Mouse (Mus musculus) kidney, embryonic 16.5 days (tissue): Measurements from ENCODE around the gene Eddm3b. TPM values are rescaled to one million over a fixed set of nuclear protein-coding genes. Genes with fewer than 3 reads are reported as not detected.
"Not testable (repeated sequence)": the region's sequence is repeated elsewhere in the genome, so short reads cannot be mapped to it uniquely, and the experiment has no call there.

Source experiments
- ATAC-seq: fragments of 200-750 bp; cut with Nextera tagmentation; 2 replicates; pipeline ENCODE4 v1.8.0; 2017; ENCODE audit warnings: moderate TSS enrichment; ENCODE audit not compliant: low FRiP score, low TSS enrichment
- H3K27ac ChIP-seq: fragments of 300-500 bp; sonication (generic); 2 replicates; pipeline ENCODE4 v1.5.1; 2014; ENCODE audit warnings: low read length
- H3K27me3 ChIP-seq: fragments of 300-500 bp; sonication (generic); 2 replicates; pipeline ENCODE4 v1.6.1; 2014; ENCODE audit warnings: low read length, control low read depth, mixed read lengths; ENCODE audit not compliant: insufficient read depth
- H3K36me3 ChIP-seq: fragments of 300-500 bp; sonication (generic); 2 replicates; pipeline ENCODE4 v1.6.1; 2014; ENCODE audit warnings: low read length, control low read depth, mixed read lengths; ENCODE audit not compliant: insufficient read depth
- H3K4me1 ChIP-seq: fragments of 300-500 bp; sonication (generic); 2 replicates; pipeline ENCODE4 v1.6.1; 2014; ENCODE audit warnings: low read length, control low read depth, mixed read lengths; ENCODE audit not compliant: insufficient read depth
- H3K4me2 ChIP-seq: fragments of 300-500 bp; sonication (generic); replicated peaks from 2 replicates; pipeline ENCODE4 v1.6.1; 2014; ENCODE audit warnings: low read depth, low read length
- H3K4me3 ChIP-seq: fragments of 300-500 bp; sonication (generic); 2 replicates; pipeline ENCODE4 v1.5.1; 2014; ENCODE audit warnings: mild to moderate bottlenecking, low read length
- H3K9ac ChIP-seq: fragments of 300-500 bp; sonication (generic); replicated peaks from 2 replicates; pipeline ENCODE4 v1.6.1; 2014; ENCODE audit warnings: low read length
- H3K9me3 ChIP-seq: fragments of 300-500 bp; sonication (generic); 2 replicates; pipeline ENCODE4 v1.6.1; 2016; ENCODE audit warnings: low read length, control low read depth
- WGBS: fragments of 180-500 bp; shearing (Covaris S2); extraction: QIAGEN DNeasy Blood & Tissue Kit; methylation state at CpG from one replicate; pipeline ENCODE4 v1.1.7; 2014; 5-methylcytosine and 5-hydroxymethylcytosine counted together
- polyA plus RNA-seq: library from polyadenylated mRNA; unstranded; fragments of >200 nt; fragmentation: Nextera tagmentation; extraction: Ambion mirVana; gene quantifications from 2 replicates; pipeline ENCODE4 v1.2.1, GENCODE M21; 2015

Eddm3b gene
- polyA plus RNA-seq, 1 experiment from 2014 or later, result 2.2 TPM

GRCm38 (mm10) chr14:51093496-51093895 lies 20.7 kb upstream of the Eddm3b start:
- ATAC-seq, result no peak
- Histone ChIP-seq H3K27ac (no peak overlapping the region), H3K9ac (no peak overlapping the region), H3K27me3 (no peaks in the 10 kb centered on the region), H3K36me3 (no peaks in the 10 kb centered on the region), H3K4me2 (no peak overlapping the region), H3K4me3 (no peak overlapping the region), H3K4me1 (peaks cover 10% of the 10 kb centered on the region), H3K9me3 (no peaks in the 10 kb centered on the region)
- 20% methylated on average over 3 of the region's 3 CpGs for WGBS

GRCm38 (mm10) chr14:51094096-51094875 lies 19.9 kb upstream of the Eddm3b start:
- Histone ChIP-seq H3K4me3 (no peak overlapping the region), H3K27me3 (no peaks in the 10 kb centered on the region), H3K9me3 (no peaks in the 10 kb centered on the region), H3K4me2 (no peak overlapping the region), H3K36me3 (no peaks in the 10 kb centered on the region), H3K9ac (no peak overlapping the region), H3K4me1 (peaks cover 10% of the 10 kb centered on the region), H3K27ac (no peak overlapping the region)
- WGBS, result 77% methylated on average over 5 of the region's 5 CpGs
- ATAC-seq, result no peak

DNA sequence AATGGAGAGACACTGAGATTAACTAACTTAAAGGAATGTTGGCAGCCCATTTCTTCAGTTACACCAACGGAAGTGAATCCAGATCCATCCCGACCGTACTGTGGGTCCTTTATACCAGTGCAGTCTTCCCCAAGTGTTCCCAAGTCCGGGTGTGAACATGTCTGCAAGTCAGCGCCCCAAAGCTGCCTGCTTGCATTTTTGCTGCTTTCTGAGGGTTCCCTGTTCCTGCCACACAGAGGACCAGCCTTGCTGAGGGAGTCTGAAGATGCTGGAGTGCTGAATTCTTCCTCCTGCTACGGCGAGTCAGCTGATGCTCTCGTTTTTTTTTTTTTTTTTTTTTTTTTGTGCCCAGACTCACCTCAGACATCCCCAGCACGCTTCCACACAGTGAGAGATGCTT lies 19.3 kb upstream of the Eddm3b start:
- WGBS, result 89% methylated on average over 8 of the region's 9 CpGs
- H3K27ac ChIP-seq, result no peak overlapping the region
- no peak overlapping the region for H3K9ac ChIP-seq
- H3K36me3 ChIP-seq, result no peaks in the 10 kb centered on the region
- no peaks in the 10 kb centered on the region for H3K27me3 ChIP-seq
- no peaks in the 10 kb centered on the region for H3K9me3 ChIP-seq
- no peak overlapping the region for H3K4me2 ChIP-seq
- peaks cover 10% of the 10 kb centered on the region for H3K4me1 ChIP-seq
- H3K4me3 ChIP-seq, result no peak overlapping the region
- no peak for ATAC-seq

DNA sequence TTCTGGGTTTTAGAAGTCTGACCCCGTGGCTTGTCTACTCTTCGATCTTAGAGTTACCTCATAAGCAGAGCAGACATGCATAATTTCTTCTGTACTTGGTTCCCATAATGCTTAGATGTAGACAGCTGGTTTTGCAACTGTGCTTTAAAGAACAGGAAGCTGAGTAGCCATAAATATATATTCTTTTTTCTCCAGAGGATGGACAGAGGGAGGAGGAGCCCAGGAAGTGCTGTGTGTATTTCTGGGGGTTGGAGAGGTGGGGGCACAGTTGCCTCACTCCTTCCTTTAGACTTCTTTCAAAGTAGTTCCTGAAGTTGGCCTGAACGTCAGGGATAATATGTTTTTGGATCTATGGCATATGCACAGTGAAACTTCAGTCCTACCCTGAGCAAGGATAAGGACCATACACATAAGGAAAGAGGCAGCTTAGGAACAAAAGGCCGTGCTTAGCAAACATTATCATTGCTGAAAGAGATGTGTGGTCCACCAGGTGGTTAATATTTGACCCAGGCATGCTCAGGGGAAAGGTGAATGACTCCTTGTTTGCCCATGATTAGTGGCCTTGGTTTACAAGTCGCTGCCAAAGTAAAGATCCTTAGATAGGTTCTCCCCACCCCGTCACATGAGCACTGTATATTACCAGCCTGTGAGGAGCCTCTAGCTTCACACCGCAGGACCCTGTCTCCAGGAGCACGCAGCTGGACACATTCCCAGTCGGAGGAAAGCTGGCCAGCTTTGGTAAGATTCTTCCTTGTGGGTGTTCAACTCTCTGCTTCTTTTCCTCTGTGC lies 18.3 kb upstream of the Eddm3b start:
- Histone ChIP-seq H3K9me3 (no peaks in the 10 kb centered on the region), H3K4me2 (no peak overlapping the region), H3K9ac (no peak overlapping the region), H3K4me3 (no peak overlapping the region), H3K27me3 (no peaks in the 10 kb centered on the region), H3K36me3 (no peaks in the 10 kb centered on the region), H3K4me1 (peaks cover 10% of the 10 kb centered on the region), H3K27ac (peak overlapping the region; percentile 8; the same call in 1 of the 2 replicates)
- WGBS, result 43% methylated on average over 9 of the region's 9 CpGs
- no peak; the same call in 1 of the 2 replicates for ATAC-seq

DNA sequence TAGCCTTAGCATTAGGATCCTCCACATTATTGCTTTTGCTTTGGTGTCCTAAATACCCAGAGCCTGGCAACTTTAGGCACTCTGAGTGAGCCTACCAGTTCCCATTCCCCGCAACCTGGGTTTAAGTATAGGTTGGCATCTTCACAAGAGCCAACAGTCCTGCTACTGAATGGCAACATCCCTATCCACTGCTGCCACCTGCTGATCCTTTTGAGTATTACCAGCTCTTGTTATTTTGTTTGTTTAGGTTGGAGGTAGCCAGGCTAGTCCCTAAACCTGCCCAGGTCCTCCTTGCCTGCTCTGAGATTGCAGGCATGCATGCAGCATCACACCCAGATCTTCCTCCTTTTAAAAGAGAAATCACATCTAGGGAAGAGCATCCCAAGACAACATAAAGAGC lies 15.9 kb upstream of the Eddm3b start:
- H3K4me3 ChIP-seq, result not testable (repeated sequence)
- WGBS, result 29% methylated on average over 1 of the region's 1 CpGs
- ATAC-seq, result 0 out of 2 replicates have a peak, but pooled peaks have one; percentile 46

GRCm38 (mm10) chr14:51098921-51099320 lies 15.3 kb upstream of the Eddm3b start:
- Histone ChIP-seq H3K9ac (no peak overlapping the region), H3K27ac (no peak overlapping the region), H3K9me3 (no peaks in the 10 kb centered on the region), H3K4me3 (no peak overlapping the region), H3K4me2 (no peak overlapping the region), H3K27me3 (no peaks in the 10 kb centered on the region), H3K36me3 (no peaks in the 10 kb centered on the region), H3K4me1 (peaks cover 5% of the 10 kb centered on the region; the same call in 1 of the 2 replicates)
- WGBS, result 90% methylated on average over 11 of the region's 11 CpGs
- no peak for ATAC-seq

More for the DNA sequence above, 15.9 kb upstream of the Eddm3b start:
- H3K9me3 ChIP-seq, H3K4me2 ChIP-seq, H3K4me1 ChIP-seq, H3K27ac ChIP-seq, H3K36me3 ChIP-seq, H3K9ac ChIP-seq, H3K27me3 ChIP-seq: not testable (repeated sequence)

DNA sequence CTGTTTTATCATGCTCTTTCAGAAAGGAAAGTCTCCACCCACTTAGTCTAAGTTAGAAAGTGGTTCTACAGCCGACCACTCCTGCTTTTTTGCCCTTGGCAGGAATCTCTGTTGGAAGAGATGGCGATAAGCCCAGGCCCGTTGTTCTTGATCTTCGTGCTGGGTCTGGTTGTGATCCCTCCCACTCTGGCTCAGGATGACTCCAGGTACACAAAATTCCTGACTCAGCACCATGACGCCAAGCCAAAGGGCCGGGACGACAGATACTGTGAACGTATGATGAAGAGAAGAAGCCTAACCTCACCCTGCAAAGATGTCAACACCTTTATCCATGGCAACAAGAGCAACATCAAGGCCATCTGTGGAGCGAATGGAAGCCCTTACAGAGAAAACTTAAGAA lies 12.9 kb upstream of the Eddm3b start:
- WGBS, result 79% methylated on average over 9 of the region's 9 CpGs
- ATAC-seq, result no peak
- Histone ChIP-seq H3K27me3 (no peaks in the 10 kb centered on the region), H3K9me3 (no peaks in the 10 kb centered on the region), H3K27ac (no peak overlapping the region), H3K36me3 (0 out of 2 replicates have a peak, but pooled peaks cover 7% of the 10 kb centered on the region), H3K4me3 (no peak overlapping the region), H3K4me2 (no peak overlapping the region), H3K9ac (no peak overlapping the region), H3K4me1 (no peaks in the 10 kb centered on the region)

DNA sequence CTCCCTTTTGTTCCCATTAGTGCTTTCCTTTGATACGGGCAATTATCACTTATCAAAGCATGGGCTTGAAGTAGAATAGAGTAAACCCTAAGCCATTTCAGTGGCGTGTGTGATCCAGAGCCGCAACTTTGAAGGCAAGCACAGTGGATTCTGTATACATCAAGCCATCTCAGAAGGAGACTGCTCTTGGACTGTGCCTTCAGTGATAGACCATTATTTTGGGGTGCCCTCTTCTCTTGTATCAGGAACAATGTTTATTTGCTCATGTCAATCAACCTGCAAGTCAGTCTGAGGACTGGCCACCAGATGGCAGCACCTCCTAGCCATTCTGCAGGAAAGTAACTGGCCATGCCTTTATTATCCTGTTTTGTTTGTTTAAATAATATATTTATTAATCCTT lies 11.0 kb upstream of the Eddm3b start:
- Histone ChIP-seq H3K9ac (no peak overlapping the region), H3K36me3 (0 out of 2 replicates have a peak, but pooled peaks cover 7% of the 10 kb centered on the region), H3K9me3 (no peaks in the 10 kb centered on the region), H3K27me3 (no peaks in the 10 kb centered on the region), H3K27ac (no peak overlapping the region), H3K4me1 (no peaks in the 10 kb centered on the region), H3K4me2 (no peak overlapping the region), H3K4me3 (no peak overlapping the region)
- ATAC-seq, result no peak; the same call in 1 of the 2 replicates
- 67% methylated on average over 3 of the region's 3 CpGs for WGBS

DNA sequence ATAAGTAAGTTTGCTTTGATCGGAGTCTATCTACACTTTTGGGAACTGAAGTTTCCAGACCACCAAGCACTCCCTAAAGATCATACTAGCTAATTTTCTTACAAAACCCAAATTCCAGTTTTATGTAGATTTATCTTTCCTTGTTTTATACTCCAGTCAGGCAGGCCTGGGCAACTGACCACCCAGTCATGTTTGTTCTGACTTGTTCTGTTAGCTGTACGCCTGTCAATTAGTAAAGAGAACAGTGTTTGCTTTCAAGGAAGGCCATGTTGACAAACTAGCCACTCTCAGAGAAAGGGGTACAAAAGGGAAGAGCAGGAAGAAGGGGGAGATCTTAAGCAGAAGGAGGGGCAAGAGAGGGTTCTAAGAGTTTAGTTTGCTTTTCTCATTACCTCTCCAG lies 9.9 kb upstream of the Eddm3b start:
- 91% methylated on average over 2 of the region's 2 CpGs for WGBS
- Histone ChIP-seq H3K36me3 (0 out of 2 replicates have a peak, but pooled peaks cover 7% of the 10 kb centered on the region), H3K9ac (no peak overlapping the region), H3K27ac (no peak overlapping the region), H3K27me3 (no peaks in the 10 kb centered on the region), H3K4me2 (no peak overlapping the region), H3K9me3 (0 out of 2 replicates have a peak, but pooled peaks cover under 1% of the 10 kb centered on the region), H3K4me3 (no peak overlapping the region), H3K4me1 (no peaks in the 10 kb centered on the region)
- no peak for ATAC-seq
